Mouse (Mus musculus): ENCODE data around the gene Klf4. TPM values are rescaled to one million over a fixed set of nuclear protein-coding genes. Genes with fewer than 3 reads are reported as not detected.

Klf4 gene
- polyA plus RNA-seq, 1 experiment from 2014 or later = 3.7 TPM

DNA sequence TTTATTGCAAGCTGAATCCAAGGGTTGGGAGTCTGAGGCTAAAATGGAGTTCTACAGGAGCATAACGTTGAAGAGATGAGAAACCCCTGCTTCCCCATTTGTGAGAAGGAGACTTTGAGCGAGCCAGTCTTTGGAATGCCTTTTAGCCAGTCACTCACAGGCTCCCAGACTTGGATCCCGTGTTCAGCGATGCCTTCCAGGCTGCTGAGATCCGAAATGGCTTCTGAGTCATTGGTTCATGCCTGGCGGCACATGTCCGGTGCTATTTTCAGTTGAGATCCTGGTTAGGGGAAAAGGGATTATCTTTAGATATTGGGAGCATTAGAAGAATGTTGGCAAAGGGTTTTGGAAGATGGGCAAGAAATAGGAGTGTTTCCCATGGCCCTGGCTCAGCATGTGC lies 14.8 kb downstream of the Klf4 start:
- peaks cover 4% of the 10 kb centered on the region for H3K4me1 ChIP-seq
- no peaks in the 10 kb centered on the region for H3K9me3 ChIP-seq (replicated peaks)
- H3K9ac ChIP-seq (replicated peaks) = no peak overlapping the region
- WGBS = 90% methylated on average over 7 of the region's 7 CpGs
- no peaks in the 10 kb centered on the region for H3K36me3 ChIP-seq
- ATAC-seq (ENCODE audit: low FRiP score) = no peak
- no peaks in the 10 kb centered on the region for H3K27me3 ChIP-seq (replicated peaks)
- no peak overlapping the region for H3K27ac ChIP-seq (replicated peaks)
- H3K4me3 ChIP-seq (replicated peaks) = no peak overlapping the region
- no peak overlapping the region for H3K4me2 ChIP-seq

DNA sequence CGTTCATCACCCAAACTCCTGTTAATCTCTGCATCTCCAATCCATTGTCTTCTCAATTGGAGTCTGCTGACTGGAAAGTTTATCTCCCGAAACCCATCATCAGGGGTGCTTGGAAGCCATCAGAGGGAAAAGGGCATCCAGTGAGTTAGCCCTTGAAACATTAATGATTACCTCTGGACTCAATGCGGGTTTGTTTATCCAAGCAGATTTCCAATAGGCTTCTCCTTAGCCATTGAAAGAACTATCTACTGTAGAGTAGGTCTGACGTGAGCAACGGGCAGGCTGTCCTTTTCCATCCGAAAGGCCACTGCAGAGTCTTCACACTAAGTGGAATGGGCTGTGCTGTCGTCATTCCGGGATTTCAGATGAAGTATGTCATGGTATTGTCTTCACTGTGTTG lies 16.2 kb downstream of the Klf4 start:
- Histone ChIP-seq H3K27ac (replicated peaks) (no peak overlapping the region), H3K36me3 (no peaks in the 10 kb centered on the region), H3K4me1 (peaks cover 4% of the 10 kb centered on the region), H3K9me3 (replicated peaks) (no peaks in the 10 kb centered on the region), H3K9ac (replicated peaks) (no peak overlapping the region), H3K4me2 (no peak overlapping the region), H3K27me3 (replicated peaks) (no peaks in the 10 kb centered on the region), H3K4me3 (replicated peaks) (no peak overlapping the region)
- 89% methylated on average over 8 of the region's 8 CpGs for WGBS
- ATAC-seq (ENCODE audit: low FRiP score) = no peak

DNA sequence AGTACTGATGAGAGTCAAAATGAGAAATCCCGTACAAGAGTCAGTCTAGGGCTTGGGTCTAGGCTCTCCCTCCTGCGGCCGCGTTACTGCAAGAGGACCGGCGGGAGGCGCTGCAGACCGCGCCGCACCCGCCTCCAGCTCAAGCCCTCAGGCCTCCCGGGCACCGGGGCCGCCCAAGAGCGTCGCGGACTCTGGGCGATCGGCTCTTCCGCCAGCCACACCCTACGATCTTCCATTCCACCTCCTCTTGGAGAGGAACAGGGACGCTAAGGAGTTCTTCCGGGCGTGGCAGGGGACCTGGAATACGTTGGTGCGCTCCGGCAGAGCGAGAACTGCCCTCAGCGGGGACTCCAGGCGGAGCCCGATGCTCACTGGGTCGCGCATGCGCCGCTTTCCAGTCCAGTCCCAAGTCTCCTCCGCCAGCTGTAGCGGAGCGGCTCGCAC lies 17.5 kb downstream of the Klf4 start:
- peaks cover 4% of the 10 kb centered on the region for H3K4me1 ChIP-seq
- no peaks in the 10 kb centered on the region for H3K27me3 ChIP-seq (replicated peaks)
- WGBS = under 1% methylated on average over 39 of the region's 39 CpGs
- peak; percentile 99 for ATAC-seq (ENCODE audit: low FRiP score)
- peak overlapping the region; percentile 71 for H3K9ac ChIP-seq (replicated peaks)
- H3K27ac ChIP-seq (replicated peaks) = peak overlapping the region; percentile 75
- peak overlapping the region; percentile 69 for H3K4me2 ChIP-seq
- no peaks in the 10 kb centered on the region for H3K9me3 ChIP-seq (replicated peaks)
- peak overlapping the region; percentile 62 for H3K4me3 ChIP-seq (replicated peaks)
- no peaks in the 10 kb centered on the region for H3K36me3 ChIP-seq

DNA sequence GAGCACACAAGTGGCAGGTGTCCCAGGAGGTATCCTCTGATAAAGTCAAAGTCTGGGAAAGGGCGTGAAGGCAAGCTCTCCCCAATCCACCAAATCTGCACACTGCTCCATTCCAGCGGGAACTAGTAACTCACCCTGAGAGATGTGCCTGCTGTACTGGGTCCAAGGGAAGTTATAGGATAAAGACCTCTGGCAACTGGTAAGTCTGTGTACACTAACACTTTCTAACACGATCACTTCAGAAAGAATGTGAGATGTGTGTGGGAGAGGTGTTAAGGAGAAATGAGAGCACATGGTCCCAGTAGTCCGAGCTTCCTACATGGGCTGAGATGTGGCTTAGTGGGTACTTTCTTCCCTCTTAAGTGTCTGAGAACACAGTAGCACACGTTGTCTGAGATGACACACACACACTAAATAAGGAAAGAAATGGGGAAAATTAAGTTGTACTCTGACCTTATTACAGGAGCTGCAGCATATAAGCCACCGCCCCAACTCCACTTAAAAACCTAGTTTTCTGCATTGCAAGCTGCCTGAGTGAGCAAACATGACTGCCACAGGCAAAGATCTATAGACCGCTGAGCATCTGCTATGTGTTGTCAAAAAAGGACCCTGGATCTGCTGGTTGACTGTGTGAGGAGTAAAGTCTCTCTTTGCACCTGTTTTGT lies 18.5 kb downstream of the Klf4 start:
- no peaks in the 10 kb centered on the region for H3K36me3 ChIP-seq
- no peaks in the 10 kb centered on the region for H3K9me3 ChIP-seq (replicated peaks)
- H3K4me1 ChIP-seq = peaks cover 4% of the 10 kb centered on the region
- H3K27ac ChIP-seq (replicated peaks) = no peak overlapping the region
- 86% methylated on average over 7 of the region's 7 CpGs for WGBS
- no peak overlapping the region for H3K9ac ChIP-seq (replicated peaks)
- ATAC-seq (ENCODE audit: low FRiP score) = no peak
- H3K4me3 ChIP-seq (replicated peaks) = no peak overlapping the region
- H3K27me3 ChIP-seq (replicated peaks) = no peaks in the 10 kb centered on the region
- no peak overlapping the region for H3K4me2 ChIP-seq

DNA sequence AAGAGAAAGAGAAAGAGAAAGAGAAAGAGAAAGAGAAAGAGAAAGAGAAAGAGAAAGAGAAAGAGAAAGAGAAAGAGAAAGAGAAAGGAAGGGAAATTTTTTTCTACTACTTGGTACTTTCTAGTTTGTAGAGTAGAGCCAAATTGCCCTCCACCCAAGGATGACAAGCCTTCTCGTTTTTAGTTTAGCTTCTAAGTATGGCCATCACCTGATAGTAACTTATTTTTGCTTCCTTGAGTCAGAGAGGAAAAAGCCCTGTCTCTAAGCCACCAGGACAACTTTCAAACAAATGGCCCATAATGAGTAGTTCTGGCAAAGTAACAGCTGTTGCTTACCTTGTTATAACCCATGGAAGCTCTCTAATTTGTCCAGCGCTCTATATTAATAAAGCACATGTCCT lies 20.9 kb downstream of the Klf4 start:
- H3K27ac ChIP-seq (replicated peaks) = no peak overlapping the region
- WGBS = 87% methylated on average over 2 of the region's 2 CpGs
- ATAC-seq (ENCODE audit: low FRiP score) = no peak
- H3K9ac ChIP-seq (replicated peaks) = no peak overlapping the region
- no peaks in the 10 kb centered on the region for H3K27me3 ChIP-seq (replicated peaks)
- H3K36me3 ChIP-seq = no peaks in the 10 kb centered on the region
- no peak overlapping the region for H3K4me2 ChIP-seq
- H3K4me1 ChIP-seq = peaks cover 4% of the 10 kb centered on the region
- no peak overlapping the region for H3K4me3 ChIP-seq (replicated peaks)
- H3K9me3 ChIP-seq (replicated peaks) = no peaks in the 10 kb centered on the region

DNA sequence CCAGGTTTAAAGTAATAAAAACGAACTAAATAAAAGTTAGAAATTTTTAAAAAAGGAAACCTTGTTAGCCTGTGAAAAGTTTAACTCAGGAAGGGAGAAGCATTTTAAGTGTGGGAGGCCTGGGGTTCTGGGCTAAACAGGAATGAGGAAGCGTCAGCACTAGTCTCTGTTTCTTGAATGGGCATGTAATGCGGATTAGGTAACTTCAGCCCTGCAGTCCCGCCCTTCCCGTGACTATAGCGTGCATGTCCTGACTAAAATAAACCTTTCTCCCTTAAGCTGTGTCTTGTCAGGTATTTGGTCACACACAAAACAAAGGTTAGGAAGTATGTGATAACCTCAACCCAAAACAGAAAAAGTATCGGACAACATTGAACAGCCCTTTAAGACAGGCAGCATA lies 23.6 kb downstream of the Klf4 start:
- Histone ChIP-seq H3K27ac (replicated peaks) (no peak overlapping the region), H3K36me3 (no peaks in the 10 kb centered on the region), H3K9ac (replicated peaks) (no peak overlapping the region), H3K27me3 (replicated peaks) (no peaks in the 10 kb centered on the region), H3K4me3 (replicated peaks) (no peak overlapping the region), H3K4me2 (no peak overlapping the region), H3K9me3 (replicated peaks) (no peaks in the 10 kb centered on the region), H3K4me1 (no peaks in the 10 kb centered on the region)
- ATAC-seq (ENCODE audit: low FRiP score) = no peak
- WGBS = 92% methylated on average over 7 of the region's 7 CpGs

DNA sequence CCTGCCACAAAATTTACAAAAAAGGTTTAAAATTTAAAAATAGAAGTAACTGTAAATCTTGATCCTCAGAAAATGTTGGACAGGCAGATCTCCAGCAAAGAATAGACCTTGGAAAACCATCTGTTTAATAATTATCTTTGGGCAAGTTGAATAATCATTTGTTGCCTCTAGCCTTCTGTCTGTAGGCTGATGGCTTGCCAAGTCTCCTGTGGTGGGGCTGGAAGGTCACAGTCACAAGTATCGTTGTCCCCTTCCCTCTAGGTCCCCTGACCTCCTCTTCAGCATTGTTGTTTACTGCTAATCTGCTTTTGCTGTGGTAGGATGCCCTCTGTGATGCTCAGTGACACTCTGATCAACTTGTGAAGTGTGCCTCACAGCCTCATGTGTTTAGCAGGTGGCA lies 33.6 kb downstream of the Klf4 start:
- Histone ChIP-seq H3K9me3 (replicated peaks) (no peaks in the 10 kb centered on the region), H3K36me3 (no peaks in the 10 kb centered on the region), H3K4me1 (no peaks in the 10 kb centered on the region), H3K27me3 (replicated peaks) (no peaks in the 10 kb centered on the region), H3K9ac (replicated peaks) (no peak overlapping the region), H3K27ac (replicated peaks) (no peak overlapping the region), H3K4me3 (replicated peaks) (no peak overlapping the region), H3K4me2 (no peak overlapping the region)
- WGBS = 68% methylated on average over 1 of the region's 1 CpGs
- ATAC-seq (ENCODE audit: low FRiP score) = no peak

DNA sequence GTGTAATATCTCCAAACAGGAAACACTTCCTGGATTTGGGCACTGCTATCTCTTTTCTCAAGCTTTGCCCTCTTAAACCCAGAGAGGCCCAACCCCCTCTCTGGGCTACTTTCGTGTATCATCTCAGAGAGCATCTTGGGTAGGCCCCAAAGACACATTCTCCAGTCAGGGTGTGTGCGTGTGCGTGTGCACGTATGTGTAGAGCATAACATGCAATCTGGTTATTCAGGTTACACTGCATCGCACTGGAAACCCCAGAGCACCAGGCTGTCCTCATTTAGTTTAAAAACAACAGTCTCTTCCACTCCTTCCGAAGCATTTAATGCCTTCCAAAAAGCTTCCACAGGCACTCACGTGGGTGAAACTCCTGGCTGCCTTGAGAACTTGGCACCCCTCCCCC lies 35.9 kb downstream of the Klf4 start:
- Histone ChIP-seq H3K9ac (replicated peaks) (no peak overlapping the region), H3K27ac (replicated peaks) (no peak overlapping the region), H3K9me3 (replicated peaks) (no peaks in the 10 kb centered on the region), H3K36me3 (no peaks in the 10 kb centered on the region), H3K27me3 (replicated peaks) (no peaks in the 10 kb centered on the region), H3K4me1 (no peaks in the 10 kb centered on the region), H3K4me3 (replicated peaks) (no peak overlapping the region), H3K4me2 (no peak overlapping the region)
- ATAC-seq (ENCODE audit: low FRiP score) = no peak
- 84% methylated on average over 7 of the region's 7 CpGs for WGBS

DNA sequence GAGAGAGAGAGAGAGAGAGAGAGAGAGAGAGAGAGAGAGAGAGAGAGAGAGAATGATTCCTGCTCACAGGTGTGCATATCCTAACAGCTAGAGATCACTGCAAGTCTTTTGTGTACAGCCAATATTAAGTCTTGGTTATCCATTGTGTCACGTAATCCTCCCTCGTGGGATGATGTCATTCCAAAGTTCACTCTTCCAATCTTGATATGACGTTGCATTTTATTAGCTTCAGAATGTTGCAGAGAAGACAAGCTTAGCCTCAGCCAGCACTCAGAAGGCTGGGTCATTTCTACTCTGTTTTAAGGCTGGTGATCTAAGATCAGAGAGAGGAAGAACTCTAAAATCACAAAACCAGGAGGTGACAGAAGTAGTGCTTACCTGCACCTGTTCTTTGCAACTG lies 39.0 kb downstream of the Klf4 start:
- Histone ChIP-seq H3K27me3 (replicated peaks) (no peaks in the 10 kb centered on the region), H3K4me2 (no peak overlapping the region), H3K4me3 (replicated peaks) (no peak overlapping the region), H3K9me3 (replicated peaks) (no peaks in the 10 kb centered on the region), H3K4me1 (no peaks in the 10 kb centered on the region), H3K9ac (replicated peaks) (no peak overlapping the region), H3K36me3 (no peaks in the 10 kb centered on the region), H3K27ac (replicated peaks) (no peak overlapping the region)
- 85% methylated on average over 3 of the region's 3 CpGs for WGBS
- ATAC-seq (ENCODE audit: low FRiP score) = no peak

DNA sequence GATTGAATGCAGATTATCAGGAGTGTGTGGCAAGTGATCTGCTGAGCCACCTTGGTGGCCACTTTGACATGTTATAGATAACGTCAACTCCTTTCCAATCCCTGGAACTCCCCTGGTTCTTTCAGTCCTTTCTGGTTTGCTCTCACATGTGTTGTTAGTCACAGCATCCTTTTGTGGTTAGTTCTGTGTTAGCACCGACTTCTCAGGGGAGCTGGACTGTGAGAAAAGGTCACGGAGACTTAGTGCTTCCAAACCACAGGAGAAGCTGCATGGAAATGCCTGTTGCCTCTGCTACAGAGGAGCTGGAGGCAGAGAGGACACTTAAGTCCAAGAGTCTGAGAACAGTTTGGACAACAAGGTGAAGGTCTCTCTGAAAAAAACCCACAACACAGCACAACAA lies 42.9 kb downstream of the Klf4 start:
- Histone ChIP-seq H3K27ac (replicated peaks) (no peak overlapping the region), H3K4me3 (replicated peaks) (no peak overlapping the region)
- no peak for ATAC-seq (ENCODE audit: low FRiP score)

DNA sequence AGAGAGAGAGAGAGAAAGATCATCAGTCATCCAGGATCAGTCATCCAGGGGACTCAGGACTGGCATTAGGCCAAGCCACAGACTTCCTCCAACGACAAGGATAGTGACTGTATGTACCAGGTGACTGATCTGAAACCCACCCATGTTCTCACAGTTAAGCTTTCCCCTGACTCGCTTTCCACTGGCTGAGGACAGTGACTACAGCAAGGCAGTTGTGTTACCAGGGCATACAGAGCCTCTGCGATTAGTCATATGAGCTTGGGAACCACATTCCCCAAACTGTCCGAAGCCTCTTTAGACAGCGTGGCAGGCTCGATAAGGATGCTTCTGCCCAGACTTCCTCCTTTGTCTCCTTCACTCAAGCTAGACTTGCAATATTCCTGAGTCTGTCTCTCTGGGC lies 43.7 kb downstream of the Klf4 start:
- WGBS = 81% methylated on average over 6 of the region's 6 CpGs
- no peak for ATAC-seq (ENCODE audit: low FRiP score)
- no peak overlapping the region for H3K9ac ChIP-seq (replicated peaks)
- H3K9me3 ChIP-seq (replicated peaks) = no peaks in the 10 kb centered on the region
- no peak overlapping the region for H3K27ac ChIP-seq (replicated peaks)
- no peak overlapping the region for H3K4me2 ChIP-seq
- H3K27me3 ChIP-seq (replicated peaks) = no peaks in the 10 kb centered on the region
- H3K4me3 ChIP-seq (replicated peaks) = no peak overlapping the region
- H3K4me1 ChIP-seq = no peaks in the 10 kb centered on the region
- no peaks in the 10 kb centered on the region for H3K36me3 ChIP-seq

More for the DNA sequence above, 42.9 kb downstream of the Klf4 start:
- Histone ChIP-seq H3K36me3 (no peaks in the 10 kb centered on the region), H3K4me1 (no peaks in the 10 kb centered on the region), H3K9ac (replicated peaks) (no peak overlapping the region), H3K4me2 (no peak overlapping the region), H3K27me3 (replicated peaks) (no peaks in the 10 kb centered on the region), H3K9me3 (replicated peaks) (no peaks in the 10 kb centered on the region)
- 80% methylated on average over 3 of the region's 3 CpGs for WGBS

DNA sequence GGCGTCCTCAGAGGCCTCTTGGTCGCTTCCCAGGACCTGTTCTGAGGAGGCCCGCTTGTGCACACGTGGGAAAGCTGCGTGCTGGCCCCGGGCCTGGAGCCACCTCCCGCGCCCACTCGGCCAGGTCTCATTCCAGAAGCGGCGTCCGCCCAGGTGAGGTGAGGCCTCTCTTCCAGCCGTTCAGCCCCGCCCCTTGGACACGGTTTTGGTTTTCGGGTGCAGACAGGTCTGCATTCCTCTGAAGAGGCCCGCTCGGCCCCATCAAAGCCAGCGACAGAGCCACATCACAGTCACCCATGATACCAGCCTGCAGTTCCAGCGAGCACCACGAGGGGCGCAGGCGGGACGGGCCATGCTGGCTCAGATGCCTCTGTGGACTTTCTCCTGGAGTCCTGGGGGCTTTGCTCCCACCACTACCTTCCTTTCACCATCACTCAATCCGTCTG lies 51.9 kb downstream of the Klf4 start:
- no peaks in the 10 kb centered on the region for H3K9me3 ChIP-seq (replicated peaks)
- no peaks in the 10 kb centered on the region for H3K27me3 ChIP-seq (replicated peaks)
- peak overlapping the region; percentile 8; the same call in 1 of the 2 replicates for H3K9ac ChIP-seq (replicated peaks)
- H3K4me3 ChIP-seq (replicated peaks) = no peak overlapping the region
- no peaks in the 10 kb centered on the region for H3K36me3 ChIP-seq
- WGBS = 27% methylated on average over 25 of the region's 25 CpGs
- H3K4me2 ChIP-seq = peak overlapping the region; percentile 49
- H3K4me1 ChIP-seq = peaks cover 17% of the 10 kb centered on the region; the same call in 1 of the 2 replicates
- H3K27ac ChIP-seq (replicated peaks) = no peak overlapping the region
- peak; percentile 35 for ATAC-seq (ENCODE audit: low FRiP score)

All from neural tube, embryonic 15.5 days (tissue).